In the genomic region with DNA sequence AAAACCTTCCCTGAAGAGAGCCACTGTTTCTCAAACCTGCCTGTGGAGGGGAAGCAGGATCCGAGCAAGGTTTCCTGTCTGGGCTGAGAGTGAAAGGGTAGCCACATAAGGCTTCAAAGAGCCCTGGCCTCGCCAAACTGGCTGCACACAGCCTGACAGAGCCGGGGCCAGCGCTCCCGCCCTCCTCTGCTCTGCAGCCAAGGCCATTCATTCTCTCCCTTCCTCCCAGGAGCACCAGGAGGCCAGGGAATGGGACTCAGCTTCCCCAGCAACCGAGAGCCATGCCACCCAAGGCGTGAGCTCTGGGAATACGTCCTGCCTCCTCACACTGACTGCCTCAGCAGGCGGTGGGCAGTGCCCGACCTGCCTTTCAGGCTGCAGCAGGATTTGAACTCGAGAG, we compare ENCODE assay signal across 9 mouse cellular contexts. TPM values are rescaled to one million over a fixed set of nuclear protein-coding genes. Genes with fewer than 3 reads are reported as not detected.
DNase-seq lines count a peak whose midpoint lies in the region; ATAC-seq lines count a peak whose summit lies in the region.
"Had no signal": no experiment of that assay in that cellular context is flagged by ENCODE, and none has a peak within 500 bp of the region (broad histone marks: within the 10 kb centered on the region; RNA-seq: fewer than 3 reads in every experiment).

No protein-coding gene starts in this region.

- H3K9me3 ChIP-seq in embryonic facial prominence, embryonic 14.5 days (ENCODE audit: control insufficient read depth, low read length): no peaks in the 10 kb centered on the region
- no peaks in the 10 kb centered on the region for H3K9me3 ChIP-seq in hindbrain, embryonic 13.5 days
- H3K9me3 ChIP-seq in midbrain, embryonic 12.5 days: no peaks in the 10 kb centered on the region

- WGBS in embryonic facial prominence, embryonic 14.5 days: 7% methylated on average over 11 of the region's 11 CpGs
- WGBS in hindbrain, embryonic 13.5 days: 7% methylated on average over 11 of the region's 11 CpGs
- 11% methylated on average over 11 of the region's 11 CpGs for WGBS in midbrain, embryonic 12.5 days

- 0 out of 2 replicates have a peak overlapping the region, but pooled peaks have one; percentile 27 for H3K4me2 ChIP-seq in embryonic facial prominence, embryonic 14.5 days (ENCODE audit: low read depth, low read length)
- peak overlapping the region; percentile 78 for H3K4me2 ChIP-seq in hindbrain, embryonic 13.5 days
- H3K4me2 ChIP-seq in midbrain, embryonic 12.5 days (replicated peaks): no peak overlapping the region

- H3K4me1 ChIP-seq in embryonic facial prominence, embryonic 14.5 days (ENCODE audit: control insufficient read depth, insufficient read depth, low read length): 0 out of 2 replicates have a peak, but pooled peaks cover 3% of the 10 kb centered on the region
- H3K4me1 ChIP-seq in hindbrain, embryonic 13.5 days (replicated peaks): peaks cover 21% of the 10 kb centered on the region
- peaks cover 22% of the 10 kb centered on the region for H3K4me1 ChIP-seq in midbrain, embryonic 12.5 days

- H3K36me3 ChIP-seq in embryonic facial prominence, embryonic 14.5 days (ENCODE audit: control insufficient read depth, insufficient read depth, low read length): no peaks in the 10 kb centered on the region
- no peaks in the 10 kb centered on the region for H3K36me3 ChIP-seq in hindbrain, embryonic 13.5 days
- no peaks in the 10 kb centered on the region for H3K36me3 ChIP-seq in midbrain, embryonic 12.5 days

- no peak for ATAC-seq in embryonic facial prominence, embryonic 14.5 days (ENCODE audit: low read depth)
- no peak for ATAC-seq in hindbrain, embryonic 13.5 days (ENCODE audit: low FRiP score)
- ATAC-seq in midbrain, embryonic 12.5 days (ENCODE audit: low FRiP score, low read depth): no peak

- peak; percentile 6 for DNase-seq in cerebellum, adult 11 months
- DNase-seq in cerebellum, adult 8-10 months: no peak
- DNase-seq in adrenal gland, adult 2 months: peak; percentile 52
- DNase-seq in embryonic facial prominence, embryonic 14.5 days (ENCODE audit: low spot score): no peak
- no peak for DNase-seq in B cell, adult 2 months
- no peak for DNase-seq in urinary bladder, adult 2 months (ENCODE audit: low spot score)

- no peak overlapping the region for H3K9ac ChIP-seq in embryonic facial prominence, embryonic 14.5 days (ENCODE audit: low read depth, low read length)
- H3K9ac ChIP-seq in hindbrain, embryonic 13.5 days: peak overlapping the region; percentile 29; the same call in 1 of the 2 replicates
- no peak overlapping the region for H3K9ac ChIP-seq in midbrain, embryonic 12.5 days (replicated peaks)
- H3K9ac ChIP-seq: liver, embryonic 14.5 days had no signal

- peaks cover 41% of the 10 kb centered on the region for H3K27me3 ChIP-seq in embryonic facial prominence, embryonic 14.5 days (replicated peaks; ENCODE audit: control insufficient read depth, insufficient read depth, low read length)
- peaks cover 48% of the 10 kb centered on the region for H3K27me3 ChIP-seq in hindbrain, embryonic 13.5 days
- H3K27me3 ChIP-seq in midbrain, embryonic 12.5 days: peaks cover 57% of the 10 kb centered on the region

- no peak overlapping the region for H3K27ac ChIP-seq in embryonic facial prominence, embryonic 14.5 days (replicated peaks; ENCODE audit: low read depth, low read length)
- H3K27ac ChIP-seq in hindbrain, embryonic 13.5 days: no peak overlapping the region
- no peak overlapping the region for H3K27ac ChIP-seq in midbrain, embryonic 12.5 days (replicated peaks)
- H3K27ac ChIP-seq: liver, embryonic 14.5 days had no signal

- H3K4me3 ChIP-seq in embryonic facial prominence, embryonic 14.5 days (ENCODE audit: low read depth, low read length): peak overlapping the region; percentile 45; the same call in 1 of the 2 replicates
- H3K4me3 ChIP-seq in hindbrain, embryonic 13.5 days: no peak overlapping the region
- H3K4me3 ChIP-seq in midbrain, embryonic 12.5 days: 0 out of 2 replicates have a peak overlapping the region, but pooled peaks have one; percentile 9

RNA-seq across cellular contexts. Expression of a gene that starts 1.5 kb away (rescaled TPM):
- total RNA-seq in adrenal gland, adult 2 months (2021): under 1 TPM; 0.20 to 0.38 TPM
- polyA plus RNA-seq in adrenal gland, adult 2 months (2012; rRNA removed): 0.08 and 0.12 TPM in 2 replicates
- polyA plus RNA-seq in embryonic facial prominence, embryonic 14.5 days (2014; fragmentation: Nextera tagmentation; extraction: Ambion mirVana): 8.3 and 14.0 TPM in 2 replicates
- polyA plus RNA-seq in hindbrain, embryonic 13.5 days (2015; fragmentation: Nextera tagmentation; extraction: Ambion mirVana): 1.4 and 1.5 TPM in 2 replicates
- 0.29 and 0.33 TPM in 2 replicates for polyA plus RNA-seq in midbrain, embryonic 12.5 days (2016; fragmentation: Nextera tagmentation; extraction: Ambion mirVana)
- polyA plus RNA-seq in urinary bladder, adult 2 months (2012; rRNA removed): 0.16 and 0.39 TPM in 2 replicates
- polyA plus RNA-seq: liver, embryonic 14.5 days had no signal

RNA-seq across cellular contexts. Expression of a gene that starts 35.9 kb away (rescaled TPM):
- total RNA-seq in adrenal gland, adult 2 months (2021): 10 to 100 TPM; 22.3 to 28.9 TPM
- 26.9 and 28.1 TPM in 2 replicates for polyA plus RNA-seq in adrenal gland, adult 2 months (2012; rRNA removed)
- 3.2 TPM in 2 replicates for polyA plus RNA-seq in embryonic facial prominence, embryonic 14.5 days (2014; fragmentation: Nextera tagmentation; extraction: Ambion mirVana)
- polyA plus RNA-seq in hindbrain, embryonic 13.5 days (2015; fragmentation: Nextera tagmentation; extraction: Ambion mirVana): 1.8 and 2.0 TPM in 2 replicates
- polyA plus RNA-seq in midbrain, embryonic 12.5 days (2016; fragmentation: Nextera tagmentation; extraction: Ambion mirVana): 1.6 and 2.0 TPM in 2 replicates
- polyA plus RNA-seq in urinary bladder, adult 2 months (2012; rRNA removed): 34.1 and 37.8 TPM in 2 replicates

RNA-seq across cellular contexts. Expression of a gene that starts 48.8 kb away (rescaled TPM):
- total RNA-seq in adrenal gland, adult 2 months (2021): not detected
- 0.06 TPM in 1 of 2 replicates, not detected in the other for polyA plus RNA-seq in adrenal gland, adult 2 months (2012; rRNA removed)
- polyA plus RNA-seq in embryonic facial prominence, embryonic 14.5 days (2014; fragmentation: Nextera tagmentation; extraction: Ambion mirVana): not detected in 2 replicates
- polyA plus RNA-seq in hindbrain, embryonic 13.5 days (2015; fragmentation: Nextera tagmentation; extraction: Ambion mirVana): not detected in 2 replicates
- not detected in 2 replicates for polyA plus RNA-seq in midbrain, embryonic 12.5 days (2016; fragmentation: Nextera tagmentation; extraction: Ambion mirVana)
- polyA plus RNA-seq in urinary bladder, adult 2 months (2012; rRNA removed): 0.07 and 0.10 TPM in 2 replicates
- polyA plus RNA-seq: liver, embryonic 14.5 days had no signal

RNA-seq across cellular contexts. Expression of a gene that starts 50.1 kb away (rescaled TPM):
- total RNA-seq in adrenal gland, adult 2 months (2021): 10 to 100 TPM in 1 of 2 experiments, 1 to 10 TPM in 1; 9.4 to 11.6 TPM
- polyA plus RNA-seq in adrenal gland, adult 2 months (2012; rRNA removed): 3.6 and 4.4 TPM in 2 replicates
- polyA plus RNA-seq in embryonic facial prominence, embryonic 14.5 days (2014; fragmentation: Nextera tagmentation; extraction: Ambion mirVana): 40.6 and 42.0 TPM in 2 replicates
- polyA plus RNA-seq in hindbrain, embryonic 13.5 days (2015; fragmentation: Nextera tagmentation; extraction: Ambion mirVana): 62.5 and 67.2 TPM in 2 replicates
- 53.7 and 58.6 TPM in 2 replicates for polyA plus RNA-seq in midbrain, embryonic 12.5 days (2016; fragmentation: Nextera tagmentation; extraction: Ambion mirVana)
- polyA plus RNA-seq in urinary bladder, adult 2 months (2012; rRNA removed): 17.7 and 25.5 TPM in 2 replicates

RNA-seq across cellular contexts. Expression of a gene that starts 58.1 kb away (rescaled TPM):
- total RNA-seq in adrenal gland, adult 2 months (2021): 10 to 100 TPM; 76.6 to 77.6 TPM
- 9.6 and 13.0 TPM in 2 replicates for polyA plus RNA-seq in adrenal gland, adult 2 months (2012; rRNA removed)
- 197 and 203 TPM in 2 replicates for polyA plus RNA-seq in embryonic facial prominence, embryonic 14.5 days (2014; fragmentation: Nextera tagmentation; extraction: Ambion mirVana)
- 160 and 166 TPM in 2 replicates for polyA plus RNA-seq in hindbrain, embryonic 13.5 days (2015; fragmentation: Nextera tagmentation; extraction: Ambion mirVana)
- polyA plus RNA-seq in midbrain, embryonic 12.5 days (2016; fragmentation: Nextera tagmentation; extraction: Ambion mirVana): 154 and 162 TPM in 2 replicates
- polyA plus RNA-seq in urinary bladder, adult 2 months (2012; rRNA removed): 146 and 164 TPM in 2 replicates

Comparison
In these comparisons a context has a peak if more than half of its experiments do, and no peak if none do; other contexts are left out.
1. DNase-seq: peak in cerebellum, adult 11 months (single experiment) and adrenal gland, adult 2 months (single experiment); none in cerebellum, adult 8-10 months (single experiment), embryonic facial prominence, embryonic 14.5 days (single experiment), B cell, adult 2 months (0 of 2) and urinary bladder, adult 2 months (single experiment).